Mouse (Mus musculus) telencephalon, adult 2 months (tissue): ENCODE measurements around the gene Zfp839.
"Not testable (repeated sequence)": the region's sequence is repeated elsewhere in the genome, so short reads cannot be mapped to it uniquely, and the experiment has no call there.

Experiments
- DNase-seq: peaks from one replicate; pipeline ENCODE4 v3.0.0-alpha.2; 2011; ENCODE audit warnings: low read depth, low spot score

The Zfp839 gene

DNA sequence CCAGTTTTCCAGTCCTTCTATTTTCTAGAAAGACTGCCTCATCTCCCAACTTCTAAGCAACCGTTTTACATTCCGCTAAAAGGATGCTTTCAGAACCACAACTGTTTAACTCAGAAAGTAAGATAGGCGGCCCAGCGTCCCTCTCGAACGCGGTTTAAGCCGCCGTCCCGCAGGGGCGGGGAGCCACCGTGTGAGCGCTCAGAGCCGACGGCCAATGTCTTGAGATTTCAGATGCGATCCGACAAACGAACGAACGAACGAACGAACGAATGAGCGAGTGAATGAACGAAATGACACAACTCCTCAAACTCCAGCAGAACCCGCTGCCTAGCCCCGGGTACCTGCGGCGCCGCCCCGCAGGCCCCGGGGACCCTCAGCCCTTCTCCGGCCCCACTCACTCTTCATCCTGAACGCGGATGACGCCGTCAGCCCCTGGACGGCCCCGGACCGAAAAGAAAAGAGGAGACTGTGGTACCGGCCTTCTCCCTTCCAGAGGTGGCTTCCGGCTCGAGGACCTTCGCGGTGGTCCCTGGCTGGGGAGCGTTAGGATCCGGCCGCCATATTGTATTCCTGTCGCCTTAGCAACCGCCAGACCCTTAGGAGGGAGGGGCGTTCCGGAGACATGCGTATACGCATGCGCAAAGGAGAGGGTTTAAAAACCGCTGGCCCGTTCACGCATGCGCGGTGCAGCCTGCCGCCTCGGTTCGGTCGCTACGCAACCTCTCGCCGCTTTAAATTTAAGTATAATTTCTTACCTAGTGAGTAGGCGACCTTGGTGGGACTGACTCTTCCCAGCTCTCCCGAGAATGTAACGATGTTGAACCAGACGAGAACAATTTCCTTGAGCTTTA is 9.5 kb upstream of the Zfp839 start, which contains the start of gene Mok:
Gene Mok, minus strand, starts transcription at position 592 of the 851 bp plus-strand sequence.
- peak; percentile 85 for DNase-seq

DNA sequence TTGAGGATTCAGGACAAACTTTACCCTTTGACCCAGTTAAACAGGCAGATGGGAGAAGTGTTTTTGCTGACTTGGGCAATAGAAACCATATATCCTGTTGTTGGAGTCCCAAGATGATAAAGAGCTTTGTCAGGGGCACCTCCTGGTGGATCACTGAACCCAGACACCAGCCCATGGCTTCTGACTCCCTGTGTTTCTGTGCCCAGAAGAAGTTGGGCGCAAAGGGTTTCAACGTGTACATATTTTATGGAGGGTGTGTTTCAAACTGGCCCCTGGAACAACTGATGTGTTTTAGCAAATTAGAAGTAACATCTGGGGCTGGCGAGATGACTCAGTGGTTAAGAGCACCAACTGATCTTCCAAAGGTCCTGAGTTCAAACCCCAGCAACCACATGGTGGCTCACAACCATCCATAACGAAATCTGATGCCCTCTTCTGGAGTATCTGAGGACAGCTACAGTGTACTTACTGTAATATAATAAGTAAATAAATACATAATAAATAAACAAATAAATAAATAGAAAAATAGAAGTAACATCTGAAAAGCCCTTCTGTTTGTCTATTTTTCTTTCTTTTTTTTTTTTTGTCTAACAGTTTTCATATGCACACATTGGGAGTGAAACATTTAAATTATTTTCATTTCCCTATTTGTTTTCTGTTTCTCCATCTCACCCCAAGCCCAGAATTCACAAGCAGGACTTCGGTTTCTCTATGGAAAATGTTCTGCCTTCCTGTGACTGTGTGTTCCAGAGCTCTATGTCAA is 8.1 kb upstream of the Zfp839 start:
- DNase-seq = no peak

DNA sequence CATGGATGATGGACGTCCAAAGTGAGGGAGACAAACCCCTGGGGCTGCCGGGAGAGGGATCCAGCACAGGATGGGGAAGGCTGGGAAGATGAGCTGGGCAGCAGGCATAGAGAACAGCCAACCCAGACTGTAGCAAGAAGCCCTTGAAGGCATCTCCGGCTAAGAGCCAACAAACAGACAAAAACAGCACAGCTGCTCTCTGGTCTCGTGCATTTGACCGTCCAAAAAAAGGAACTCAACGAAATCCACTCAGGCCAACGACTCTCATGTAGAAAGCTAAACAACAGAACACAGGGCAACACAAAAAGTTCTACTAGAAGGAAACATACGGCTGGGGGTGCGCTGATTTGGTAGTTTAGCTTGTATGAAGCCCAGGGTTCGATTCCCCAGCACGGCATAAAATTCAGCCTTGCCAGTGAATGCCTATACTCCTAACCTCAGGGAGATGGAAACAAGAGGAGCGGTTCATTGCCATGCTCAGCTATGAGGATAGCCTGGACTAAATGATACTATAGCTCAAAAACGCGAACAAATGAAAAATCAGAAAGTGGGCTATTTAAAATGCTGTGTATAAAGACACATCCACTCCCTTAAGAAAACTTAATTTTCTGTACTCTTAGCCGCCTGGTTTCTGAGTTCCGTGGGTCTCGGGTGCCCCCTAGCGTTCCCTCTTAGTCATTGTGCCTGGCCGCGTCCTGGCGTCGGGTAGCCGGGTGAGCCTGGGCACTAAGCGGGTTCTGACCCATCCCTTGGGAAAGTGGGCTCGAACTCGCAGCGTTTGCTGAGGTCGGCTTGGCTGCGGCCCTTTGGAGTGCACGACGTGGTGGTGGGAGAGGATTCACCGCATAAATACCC is 6.6 kb upstream of the Zfp839 start:
- no peak for DNase-seq

DNA sequence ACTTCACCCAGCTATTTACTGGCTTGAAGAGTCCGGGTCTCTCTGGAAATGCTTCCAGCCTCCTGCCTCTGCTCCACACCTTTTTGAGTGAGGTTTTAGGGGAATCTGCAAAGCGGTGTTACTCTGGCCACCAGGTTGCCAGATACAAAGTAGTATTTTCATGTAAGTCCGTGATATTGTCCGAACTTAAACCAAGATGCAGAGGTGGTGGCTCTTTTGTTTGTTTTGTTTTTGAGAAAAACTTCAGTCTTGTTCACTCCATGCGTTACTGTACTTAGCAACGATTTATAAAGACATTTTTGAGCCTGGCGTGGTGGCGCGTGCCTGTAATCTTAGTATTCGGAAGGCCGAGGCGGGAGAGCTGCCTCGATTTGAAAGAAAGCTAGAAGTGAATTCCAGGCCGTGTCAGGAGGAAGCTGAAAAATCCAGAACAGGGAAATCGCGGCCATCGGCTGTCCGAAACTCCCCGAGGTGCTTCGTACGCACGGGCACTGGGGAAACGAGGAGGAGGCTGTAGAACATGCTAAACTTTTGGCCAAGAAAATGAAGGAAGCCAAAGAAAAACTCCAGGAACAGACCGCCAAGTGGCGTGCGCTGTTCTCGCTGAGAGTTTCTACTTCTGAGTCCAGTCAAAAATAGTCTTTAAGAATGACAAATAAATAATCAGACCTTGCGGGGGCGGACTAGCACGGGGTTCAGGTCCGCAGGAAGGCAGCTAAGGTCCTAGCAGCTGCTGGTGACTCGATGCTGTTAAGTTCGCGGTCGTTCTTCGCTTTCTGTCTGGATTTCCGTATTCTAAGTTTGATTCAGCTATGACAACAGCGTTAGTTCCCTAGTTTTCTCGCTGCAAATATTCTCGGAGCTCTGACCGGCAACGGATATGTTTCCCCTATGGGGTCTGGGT is 5.6 kb upstream of the Zfp839 start:
- no peak for DNase-seq

DNA sequence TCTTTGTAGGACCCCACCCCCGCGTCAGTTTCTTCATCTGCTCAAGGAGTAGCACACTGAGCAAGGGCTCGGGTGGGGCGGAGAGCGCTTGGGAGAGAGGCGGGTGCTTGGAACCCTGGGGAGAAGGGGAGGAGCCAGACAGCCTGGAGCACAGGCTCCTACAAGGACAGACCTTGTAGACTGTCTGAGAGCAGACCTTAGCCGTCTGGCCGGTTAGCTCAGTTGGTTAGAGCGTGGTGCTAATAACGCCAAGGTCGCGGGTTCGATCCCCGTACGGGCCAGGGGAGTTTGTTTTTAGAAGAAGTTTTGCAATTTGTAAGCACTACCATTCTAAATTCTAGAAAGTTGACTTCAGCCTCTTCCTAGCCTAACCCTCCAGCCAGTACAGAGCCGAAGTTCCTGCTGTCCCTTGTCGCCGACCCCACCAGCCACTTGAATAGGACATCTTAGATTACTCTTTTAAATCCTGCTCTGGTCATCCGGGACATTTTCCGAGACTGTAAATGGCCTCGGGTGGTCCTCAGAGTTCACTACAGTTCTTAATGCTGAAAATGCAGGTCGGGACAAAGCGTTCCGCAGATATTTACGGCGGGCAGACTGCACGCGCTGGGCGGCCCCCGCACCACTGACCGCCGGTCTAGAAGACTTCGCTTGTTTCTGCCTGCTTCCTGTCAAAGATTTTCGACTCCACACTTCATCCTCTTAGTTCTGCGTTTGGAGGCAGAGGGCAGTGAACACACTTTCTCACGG is 4.7 kb upstream of the Zfp839 start:
- DNase-seq = no peak

DNA sequence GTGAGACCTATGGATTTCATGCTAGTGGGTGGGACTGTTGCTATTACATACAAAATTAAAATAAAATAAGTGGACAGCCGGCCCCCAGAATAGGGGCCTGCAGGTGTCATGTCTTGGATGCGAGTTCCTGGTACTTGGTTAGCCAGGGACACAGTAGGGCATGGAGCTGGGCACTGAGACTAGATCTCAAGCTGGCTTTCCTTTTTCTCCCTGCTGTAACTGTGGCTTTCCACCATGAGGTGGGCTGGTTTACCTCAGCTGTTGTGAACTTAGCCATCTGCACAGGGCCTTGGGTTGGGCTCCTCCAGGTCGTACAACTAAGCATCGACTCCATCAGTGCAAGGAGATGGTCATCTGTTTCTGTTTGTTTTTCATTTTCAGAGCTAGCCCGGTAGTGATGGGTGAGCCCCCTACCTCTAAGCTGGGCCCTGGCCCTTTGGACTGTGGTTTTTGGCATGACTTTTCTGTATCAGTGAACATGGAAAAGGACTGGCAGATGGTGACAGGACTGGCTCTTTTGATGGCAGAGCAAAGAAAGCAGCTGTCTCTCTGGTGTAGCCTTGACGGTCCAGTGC is 3.8 kb upstream of the Zfp839 start:
- no peak for DNase-seq

DNA sequence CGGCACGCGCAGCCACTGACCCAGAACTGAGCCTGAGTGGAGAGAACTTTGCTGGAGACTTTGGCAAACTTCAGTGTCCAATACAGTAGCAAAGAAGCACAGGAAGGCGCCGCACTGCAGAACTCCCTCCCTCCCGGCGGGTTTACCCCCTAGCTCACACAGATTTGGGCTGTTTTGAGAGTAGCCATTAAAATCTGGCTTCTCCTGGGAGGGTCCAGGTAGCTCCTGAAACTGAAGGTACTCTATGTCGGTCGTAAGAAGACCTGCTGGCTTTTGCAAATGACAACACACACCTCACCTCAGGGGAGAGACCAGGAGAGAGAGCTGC is 840 bp downstream of the Zfp839 start:
- DNase-seq = no peak

DNA sequence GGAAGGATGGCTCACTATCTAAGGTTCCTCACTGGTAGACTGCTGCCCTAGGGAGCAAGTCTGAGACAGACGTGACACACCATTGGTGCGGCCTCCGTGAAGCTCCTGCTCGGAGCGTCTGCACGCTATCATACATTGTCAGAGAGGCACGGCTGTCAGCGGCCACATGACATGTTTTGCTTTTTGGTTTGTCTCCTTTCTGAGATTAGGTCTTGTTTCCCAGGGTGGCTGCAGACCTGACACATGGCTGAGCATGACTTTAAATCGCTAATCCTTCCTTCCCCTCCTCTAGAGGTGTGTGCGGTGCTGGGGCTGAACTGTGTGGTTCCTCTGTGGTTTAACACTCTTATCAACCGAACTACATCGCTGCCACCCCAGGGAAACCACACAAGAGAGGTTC is 1.4 kb downstream of the Zfp839 start:
- DNase-seq = no peak

DNA sequence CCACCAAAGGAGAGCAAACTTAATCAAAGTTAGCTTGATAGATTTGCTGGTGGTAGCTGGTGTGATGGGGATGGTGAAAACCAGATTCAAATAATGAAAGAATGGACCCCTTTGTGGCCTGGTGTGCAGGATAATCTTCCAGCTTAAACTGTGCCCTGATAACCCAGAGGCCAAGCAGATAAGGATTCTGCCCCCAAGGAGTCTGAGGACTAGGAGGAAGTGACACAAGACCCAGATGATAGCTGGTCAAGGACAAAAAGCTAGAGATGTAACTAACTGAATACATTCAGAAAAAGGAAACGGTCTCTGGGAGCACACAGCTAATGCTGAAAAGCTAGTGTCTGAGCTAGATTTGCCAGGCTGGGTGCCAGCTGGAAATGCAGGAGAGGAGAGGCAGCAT is 1.9 kb downstream of the Zfp839 start:
- DNase-seq = no peak

DNA sequence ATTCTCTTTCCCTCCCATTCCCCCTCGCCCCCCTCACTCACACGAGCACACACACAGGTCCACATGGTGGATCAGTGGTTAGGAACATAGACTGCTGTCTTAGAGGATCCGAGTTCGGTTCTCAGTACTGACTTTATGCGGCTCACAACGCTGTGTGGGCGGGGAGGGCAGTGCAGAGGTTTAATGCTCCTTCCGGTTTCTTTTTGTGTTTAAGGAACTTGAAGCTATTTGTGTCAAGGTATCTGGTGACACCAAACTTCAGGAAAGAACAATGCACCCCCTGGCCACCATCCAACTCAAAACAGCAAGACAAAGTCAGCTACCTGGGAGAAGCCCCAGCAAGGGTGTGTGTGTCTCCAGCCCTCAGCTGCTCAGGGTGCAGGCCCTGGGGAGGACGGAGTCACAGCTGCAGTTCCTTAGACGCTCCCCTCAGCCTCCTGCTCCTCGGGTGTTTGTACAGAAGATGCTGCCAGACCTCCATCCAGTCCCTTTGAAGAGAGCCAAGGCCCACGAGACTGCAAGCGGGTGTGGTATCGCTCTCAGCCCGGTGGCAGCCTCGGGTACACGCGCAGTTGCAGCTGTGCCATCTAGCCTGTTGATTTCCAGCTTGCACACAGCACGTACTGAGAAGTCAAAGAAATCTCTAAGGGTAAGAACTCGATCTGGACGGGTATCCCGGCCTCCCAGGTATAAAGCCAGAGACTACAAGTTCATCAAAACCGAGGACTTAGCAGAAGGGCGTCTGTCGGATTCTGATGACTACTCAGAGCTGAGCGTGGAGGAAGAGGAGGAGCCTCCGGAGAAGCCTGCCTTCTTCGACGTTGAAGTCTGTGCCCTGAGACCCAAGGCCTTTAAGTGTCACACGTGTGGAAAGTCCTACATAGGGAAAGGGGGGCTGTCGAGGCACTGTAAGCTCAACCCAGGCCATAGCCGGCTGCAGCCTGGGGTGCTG is 5.0 kb downstream of the Zfp839 start:
- no peak for DNase-seq

DNA sequence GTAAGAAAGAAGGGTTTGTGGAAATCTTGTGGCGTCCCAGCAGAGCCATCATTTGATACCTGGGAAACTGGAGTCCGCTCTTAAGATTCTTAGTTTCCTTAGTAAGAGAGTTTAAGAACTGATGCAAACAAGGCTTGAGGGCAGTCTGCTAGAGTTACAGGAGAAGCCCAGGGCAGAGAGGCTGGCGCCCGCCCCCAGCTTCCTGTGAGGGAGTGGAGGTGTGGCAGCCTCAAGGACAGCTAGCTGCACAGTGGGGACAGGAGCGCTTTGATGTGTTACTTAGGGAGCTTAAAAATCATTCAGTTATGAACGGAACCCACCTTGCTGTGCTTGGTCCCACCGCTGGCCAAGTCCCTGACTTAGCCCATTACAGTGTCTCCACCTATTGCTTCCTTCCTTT is 7.1 kb downstream of the Zfp839 start:
- DNase-seq = no peak

DNA sequence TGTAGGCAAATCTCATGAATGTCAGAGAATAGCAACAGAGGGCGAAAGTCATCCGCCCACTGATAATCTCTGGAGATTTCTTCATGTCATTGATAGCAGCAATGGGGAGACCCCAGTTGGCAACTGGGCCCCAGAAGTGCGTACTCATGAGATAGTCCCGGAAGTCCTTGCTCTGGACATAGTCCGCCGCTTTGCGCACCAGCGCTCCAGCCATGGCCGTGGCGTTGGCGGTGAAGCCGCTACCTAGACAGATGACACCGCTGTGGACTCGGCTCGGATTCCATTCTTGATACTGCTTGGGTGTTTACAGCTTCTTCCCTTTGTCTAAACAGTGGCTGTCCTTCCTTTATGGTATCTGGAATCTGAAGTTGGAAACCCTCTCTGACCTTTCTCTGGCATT is 8.6 kb downstream of the Zfp839 start:
- DNase-seq = not testable (repeated sequence)

DNA sequence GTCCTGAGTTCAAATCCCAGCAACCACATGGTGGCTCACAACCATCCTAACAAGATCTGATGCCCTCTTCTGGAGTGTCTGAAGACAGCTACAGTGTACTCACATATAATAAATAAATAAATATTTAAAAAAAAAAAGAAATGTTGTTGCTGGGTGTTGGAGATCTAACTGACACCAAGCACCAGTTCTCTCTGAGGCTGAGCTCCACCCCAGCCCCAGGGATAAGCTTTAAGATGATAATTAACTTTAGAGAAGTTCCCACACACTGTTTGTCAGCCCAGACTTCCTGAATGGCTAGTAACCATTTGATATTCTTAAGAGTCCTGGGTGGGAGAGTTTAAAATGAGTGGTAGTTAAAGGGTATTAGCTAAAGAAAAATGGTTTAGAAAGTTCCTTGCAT is 10.2 kb downstream of the Zfp839 start:
- DNase-seq = no peak

DNA sequence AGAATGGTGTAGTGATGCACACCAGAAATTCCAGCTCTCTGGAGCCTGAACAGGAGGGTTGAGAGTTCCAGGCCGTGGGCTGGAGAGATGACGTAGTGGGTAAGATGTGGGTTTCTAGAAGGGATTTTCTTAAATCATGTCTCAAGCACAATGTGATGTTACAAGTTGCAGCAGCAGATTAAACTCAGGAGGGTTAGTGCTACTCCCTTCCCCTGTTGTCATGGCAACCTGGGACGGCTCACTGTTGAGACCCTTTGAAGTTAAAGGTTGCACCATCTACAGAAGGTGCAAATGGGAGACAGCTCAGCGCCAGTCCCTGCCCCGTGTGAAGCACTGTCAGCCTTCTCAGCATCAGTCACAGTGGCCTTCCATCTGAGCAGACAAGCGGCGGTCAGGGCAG is 11.2 kb downstream of the Zfp839 start:
- no peak for DNase-seq

DNA sequence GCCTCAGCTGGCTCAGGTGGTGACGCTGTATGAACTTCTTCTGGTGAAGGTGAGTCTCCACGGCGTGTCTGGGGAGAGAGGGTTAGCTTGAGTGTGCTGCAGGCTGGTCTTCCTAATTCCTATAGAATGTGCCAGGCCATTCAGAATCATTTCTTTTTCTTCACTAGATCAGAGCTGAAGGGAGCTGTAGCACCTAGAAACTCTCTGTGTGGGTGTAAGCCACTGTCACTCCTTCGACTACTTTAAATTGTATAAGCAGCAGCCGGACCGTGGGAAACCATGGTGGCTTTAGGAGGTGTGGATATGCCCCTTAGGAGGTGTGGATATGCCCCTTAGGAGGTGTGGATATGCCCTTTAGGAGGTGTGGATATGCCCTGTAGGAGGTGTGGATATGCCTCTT is 14.0 kb downstream of the Zfp839 start:
- no peak for DNase-seq

DNA sequence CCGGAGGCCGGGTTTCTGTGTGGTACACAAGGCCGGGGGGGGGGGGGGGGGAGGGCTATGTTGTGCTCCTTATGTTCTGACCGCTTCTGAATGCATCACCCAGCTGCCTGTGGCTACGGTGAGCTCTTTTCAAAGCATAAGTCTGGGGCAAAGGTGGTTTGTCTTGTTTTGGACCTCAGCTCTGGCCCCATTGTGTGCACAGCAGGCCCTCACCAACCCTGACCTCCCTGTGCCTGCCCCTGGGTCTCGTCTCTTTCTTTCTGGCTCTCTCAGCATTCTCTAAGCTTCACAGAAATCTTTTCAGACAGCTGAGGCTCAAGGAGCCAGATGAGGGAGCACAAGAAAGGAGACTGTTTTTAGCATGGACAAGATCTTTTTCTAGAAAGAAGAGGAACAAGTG is 15.5 kb downstream of the Zfp839 start:
- no peak for DNase-seq

DNA sequence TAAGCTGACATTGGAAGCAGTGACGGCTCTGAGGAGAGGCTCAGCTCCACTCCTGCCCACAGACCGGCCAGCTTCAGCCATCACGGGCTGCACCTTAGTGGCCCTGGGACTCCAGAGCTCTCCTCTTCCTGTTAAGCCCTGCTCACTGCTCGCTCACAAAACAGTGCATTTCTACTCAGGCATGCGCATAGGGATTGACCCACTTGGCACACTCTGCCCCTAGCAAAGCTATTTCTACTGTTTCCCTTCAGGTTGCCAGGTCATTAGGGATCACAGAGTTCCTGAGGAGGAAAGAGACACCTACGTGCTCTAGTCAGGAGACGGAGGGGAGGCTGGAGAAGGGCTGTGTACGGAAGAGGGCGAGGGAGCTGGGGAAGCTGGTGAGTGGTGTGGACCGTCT is 15.9 kb downstream of the Zfp839 start:
- DNase-seq = no peak

DNA sequence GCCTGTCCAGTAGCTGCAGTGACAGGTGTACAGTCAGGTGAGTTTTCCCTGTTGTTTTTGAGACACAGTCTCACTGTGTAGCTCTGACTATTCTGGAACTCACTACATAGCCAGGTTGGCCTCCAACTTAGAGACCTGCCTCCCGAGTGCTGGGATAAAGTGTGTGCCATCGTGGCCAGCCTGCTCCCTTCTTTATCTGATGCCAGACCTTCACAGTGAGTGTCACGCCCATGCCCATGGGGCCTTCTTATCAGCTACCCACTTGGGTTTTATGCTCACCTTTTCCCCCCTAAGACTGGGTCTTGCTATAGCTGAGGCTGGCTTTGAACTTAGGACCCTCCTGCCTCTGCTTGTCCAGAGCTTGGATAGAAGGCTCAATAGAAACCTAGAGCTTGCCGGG is 20.1 kb downstream of the Zfp839 start:
- DNase-seq = no peak

DNA sequence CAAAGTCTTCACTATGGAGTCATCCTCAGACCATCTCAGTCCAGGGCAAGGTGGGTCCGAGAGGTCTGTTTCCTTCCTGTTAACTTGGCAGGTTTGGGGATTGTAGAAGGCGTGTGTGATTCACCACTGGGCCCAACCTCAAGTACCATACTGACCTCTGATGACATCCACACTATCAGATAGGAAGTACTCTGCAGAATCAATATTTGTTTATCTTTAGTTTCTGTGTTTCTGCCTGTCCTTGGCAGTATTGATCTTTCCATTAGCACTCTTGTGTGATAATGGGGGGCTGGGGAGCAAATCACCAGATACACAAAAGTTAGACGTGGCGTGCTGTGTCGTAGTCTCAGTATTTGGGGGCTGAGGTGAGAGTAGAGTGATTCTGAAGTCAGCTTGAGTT is 21.2 kb downstream of the Zfp839 start:
- no peak for DNase-seq
